Mouse (Mus musculus): ENCODE data around the gene Zfp365.

GRCm38 (mm10) chr10:67852411-67852810, 60.1 kb downstream of the Zfp365 start:
- TF ChIP-seq CTCF (IDR thresholded peaks at IDR 0.05; ENCODE audit: low read depth, low read length) (no peak), POLR2A (IDR thresholded peaks at IDR 0.05; ENCODE audit: extremely low read depth, insufficient read depth, low read length) (no peak)

Measured in liver, adult 2 months (tissue).